Mouse (Mus musculus): ENCODE measurements around the gene Fzd9. TPM values are rescaled to one million over a fixed set of nuclear protein-coding genes. Genes with fewer than 3 reads are reported as not detected.

Gene Fzd9
- total RNA-seq, 1 experiment, result 9.4 TPM

- Histone ChIP-seq H3K4me3 (ENCODE audit: insufficient read depth in 1 of 2, low read depth in 1 of 2, low read length in 2 of 2, poor library complexity in 1 of 2, severe bottlenecking in 1 of 2) (no peak overlapping the region), H3K9ac (ENCODE audit: insufficient read depth, low read depth, low read length, poor library complexity, severe bottlenecking) (no peak overlapping the region), H3K27ac (ENCODE audit: insufficient read depth, low read depth, low read length, poor library complexity, severe bottlenecking) (no peak overlapping the region), H3K4me1 (ENCODE audit: control insufficient read depth in 2 of 2, insufficient read depth in 2 of 2, low read length in 2 of 2, poor library complexity in 1 of 2) (peaks cover 2 to 3% of the 10 kb centered on the region in 2 experiments; a peak in 1 of 4 replicates), H3K36me3 (ENCODE audit: control insufficient read depth, insufficient read depth, low read length, poor library complexity, severe bottlenecking) (no peaks in the 10 kb centered on the region), H3K9me3 (ENCODE audit: control insufficient read depth, insufficient read depth, low read depth, low read length) (no peaks in the 10 kb centered on the region)
- DNase-seq (ENCODE audit: low read depth, low spot score), result no peak
- in situ Hi-C loops (cut with MboI; ENCODE audit: low sequenced_read_pairs in 2 of 2, unreplicated experiment in 2 of 2), result no loop called here
- TF ChIP-seq ZNF384 (IDR thresholded peaks at IDR 0.05; ENCODE audit: low read depth, low read length) (no peak), CHD2 (IDR thresholded peaks at IDR 0.05; ENCODE audit: low read depth, low read length) (no peak), MAFK (IDR thresholded peaks at IDR 0.05; ENCODE audit: insufficient read depth, low read depth, low read length) (no peak), HCFC1 (IDR thresholded peaks at IDR 0.05; ENCODE audit: borderline replicate concordance, insufficient read depth, low read length) (no peak), ZC3H11A (IDR thresholded peaks at IDR 0.05; ENCODE audit: borderline replicate concordance, low read depth, low read length) (no peak)
Measured at GRCm38 (mm10) chr5:135256166-135256565, 5.1 kb upstream of the Fzd9 start.

- H3K9me3 ChIP-seq (ENCODE audit: control insufficient read depth, insufficient read depth, low read depth, low read length), result no peaks in the 10 kb centered on the region
- H3K4me1 ChIP-seq (ENCODE audit: control insufficient read depth in 2 of 2, insufficient read depth in 2 of 2, low read length in 2 of 2, poor library complexity in 1 of 2), result peaks cover 2 to 7% of the 10 kb centered on the region in 2 experiments; a peak in 1 of 4 replicates
- no peak overlapping the region for H3K27ac ChIP-seq (ENCODE audit: insufficient read depth, low read depth, low read length, poor library complexity, severe bottlenecking)
- no peaks in the 10 kb centered on the region for H3K36me3 ChIP-seq (ENCODE audit: control insufficient read depth, insufficient read depth, low read length, poor library complexity, severe bottlenecking)
- TF ChIP-seq ZNF384 (IDR thresholded peaks at IDR 0.05; ENCODE audit: low read depth, low read length) (no peak), CHD2 (IDR thresholded peaks at IDR 0.05; ENCODE audit: low read depth, low read length) (no peak), MAFK (IDR thresholded peaks at IDR 0.05; ENCODE audit: insufficient read depth, low read depth, low read length) (no peak), HCFC1 (IDR thresholded peaks at IDR 0.05; ENCODE audit: borderline replicate concordance, insufficient read depth, low read length) (no peak), ZC3H11A (IDR thresholded peaks at IDR 0.05; ENCODE audit: borderline replicate concordance, low read depth, low read length) (no peak)
- DNase-seq (ENCODE audit: low read depth, low spot score), result no peak
- in situ Hi-C loops (cut with MboI; ENCODE audit: low sequenced_read_pairs in 2 of 2, unreplicated experiment in 2 of 2), result no loop called here
- H3K4me3 ChIP-seq (ENCODE audit: insufficient read depth in 1 of 2, low read depth in 1 of 2, low read length in 2 of 2, poor library complexity in 1 of 2, severe bottlenecking in 1 of 2), result no peak overlapping the region
- H3K9ac ChIP-seq (ENCODE audit: insufficient read depth, low read depth, low read length, poor library complexity, severe bottlenecking), result no peak overlapping the region
Measured at GRCm38 (mm10) chr5:135253741-135254401, 2.8 kb upstream of the Fzd9 start.

GRCm38 (mm10) chr5:135250186-135251078 lies 598 bp downstream of the Fzd9 start:
- in situ Hi-C loops (cut with MboI; ENCODE audit: low sequenced_read_pairs in 2 of 2, unreplicated experiment in 2 of 2), result no loop called here
- H3K36me3 ChIP-seq (ENCODE audit: control insufficient read depth, insufficient read depth, low read length, poor library complexity, severe bottlenecking), result peaks cover 13% of the 10 kb centered on the region
- peak overlapping the region; percentile 79 to 83 for H3K4me3 ChIP-seq (ENCODE audit: insufficient read depth in 1 of 2, low read depth in 1 of 2, low read length in 2 of 2, poor library complexity in 1 of 2, severe bottlenecking in 1 of 2)
- peaks cover 2 to 11% of the 10 kb centered on the region in 2 experiments; a peak in 2 of 4 replicates for H3K4me1 ChIP-seq (ENCODE audit: control insufficient read depth in 2 of 2, insufficient read depth in 2 of 2, low read length in 2 of 2, poor library complexity in 1 of 2)
- peak; percentile 34; the same call in 1 of the 2 replicates for TF ChIP-seq HCFC1 (IDR thresholded peaks at IDR 0.05; ENCODE audit: borderline replicate concordance, insufficient read depth, low read length)
- no peak for TF ChIP-seq ZNF384 (IDR thresholded peaks at IDR 0.05; ENCODE audit: low read depth, low read length)
- H3K9ac ChIP-seq (ENCODE audit: insufficient read depth, low read depth, low read length, poor library complexity, severe bottlenecking), result peak overlapping the region; percentile 86
- no peaks in the 10 kb centered on the region for H3K9me3 ChIP-seq (ENCODE audit: control insufficient read depth, insufficient read depth, low read depth, low read length)
- no peak for DNase-seq (ENCODE audit: low read depth, low spot score)
- H3K27ac ChIP-seq (ENCODE audit: insufficient read depth, low read depth, low read length, poor library complexity, severe bottlenecking), result no peak overlapping the region

GRCm38 (mm10) chr5:135248956-135249676 lies 1.9 kb downstream of the Fzd9 start:
- DNase-seq (ENCODE audit: low read depth, low spot score), result no peak
- H3K4me1 ChIP-seq (ENCODE audit: control insufficient read depth in 2 of 2, insufficient read depth in 2 of 2, low read length in 2 of 2, poor library complexity in 1 of 2), result peaks cover 2 to 11% of the 10 kb centered on the region in 2 experiments; a peak in 2 of 4 replicates
- no peak for TF ChIP-seq HCFC1 (IDR thresholded peaks at IDR 0.05; ENCODE audit: borderline replicate concordance, insufficient read depth, low read length)
- no peak overlapping the region for H3K4me3 ChIP-seq (ENCODE audit: insufficient read depth in 1 of 2, low read depth in 1 of 2, low read length in 2 of 2, poor library complexity in 1 of 2, severe bottlenecking in 1 of 2)
- H3K9me3 ChIP-seq (ENCODE audit: control insufficient read depth, insufficient read depth, low read depth, low read length), result no peaks in the 10 kb centered on the region
- H3K9ac ChIP-seq (ENCODE audit: insufficient read depth, low read depth, low read length, poor library complexity, severe bottlenecking), result no peak overlapping the region
- H3K27ac ChIP-seq (ENCODE audit: insufficient read depth, low read depth, low read length, poor library complexity, severe bottlenecking), result no peak overlapping the region
- peaks cover 25% of the 10 kb centered on the region for H3K36me3 ChIP-seq (ENCODE audit: control insufficient read depth, insufficient read depth, low read length, poor library complexity, severe bottlenecking)
- in situ Hi-C loops (cut with MboI; ENCODE audit: low sequenced_read_pairs in 2 of 2, unreplicated experiment in 2 of 2), result no loop called here
